In the genomic region with DNA sequence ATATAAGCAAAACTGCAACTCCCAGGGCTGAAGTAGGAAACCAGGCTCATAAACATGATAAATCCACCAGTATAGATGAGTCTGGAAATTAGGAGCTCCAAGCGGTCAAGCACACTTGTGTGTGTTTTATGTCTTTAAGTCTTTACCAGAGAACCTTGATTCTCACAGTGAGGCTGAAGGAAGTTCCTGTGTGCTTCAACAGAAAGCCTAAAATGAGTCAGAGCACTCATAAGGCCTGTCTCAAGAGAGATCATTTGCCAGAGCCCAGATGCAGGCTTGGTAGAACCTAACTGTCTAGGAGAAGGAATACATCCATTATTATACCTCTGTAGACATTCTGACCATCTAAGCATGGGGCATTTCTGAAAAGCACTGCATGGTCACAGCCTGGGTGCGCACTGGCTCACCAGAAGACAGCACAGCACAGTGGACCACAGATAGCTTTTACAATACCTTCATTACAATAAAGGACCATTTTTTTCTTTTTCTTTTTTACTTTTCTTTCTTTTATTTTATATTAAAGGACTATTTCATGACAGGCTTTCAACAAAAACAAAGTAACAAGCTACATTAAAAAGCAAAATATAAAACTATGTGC, we compare ENCODE assay signal across 22 mouse cellular contexts. TPM values are rescaled to one million over a fixed set of nuclear protein-coding genes. Genes with fewer than 3 reads are reported as not detected.
DNase-seq lines count a peak whose midpoint lies in the region; TF ChIP-seq lines count a peak whose summit lies in the region.
"Had no signal": no experiment of that assay in that cellular context is flagged by ENCODE, and none has a peak within 500 bp of the region (broad histone marks: within the 10 kb centered on the region; RNA-seq: fewer than 3 reads in every experiment).

No protein-coding gene starts in this region.

- H3K4me1 ChIP-seq in CH12.LX (ENCODE audit: control insufficient read depth in 1 of 2, insufficient read depth in 2 of 2) = peaks cover 4 to 33% of the 10 kb centered on the region in 2 experiments; a peak in 3 of 4 replicates
- H3K4me1 ChIP-seq: embryonic facial prominence, embryonic 12.5 days; embryonic facial prominence, embryonic 15.5 days; hindbrain, embryonic 12.5 days; hindbrain, embryonic 15.5 days had no signal

- H3K4me2 ChIP-seq in CH12.LX (ENCODE audit: insufficient read depth, low read depth, poor library complexity, severe bottlenecking) = peak overlapping the region; percentile 98
- H3K4me2 ChIP-seq: embryonic facial prominence, embryonic 12.5 days; embryonic facial prominence, embryonic 15.5 days; heart, embryonic 11.5 days; hindbrain, embryonic 12.5 days; hindbrain, embryonic 15.5 days had no signal

- in situ Hi-C loops in CH12.LX (cut with MboI; ENCODE audit: low pct_ligation_motif_present, low pct_unique_long_range_greater_than_20kb, low sequenced_read_pairs) = loop anchor here (10.0 kb wide), 1 partner anchor 88 kb away; no protein-coding TSS in a partner anchor

- TF ChIP-seq CTCF in CH12.LX (conservative IDR thresholded peaks at IDR 0.05 in 1 of 2, IDR thresholded peaks at IDR 0.05 in 1 of 2; ENCODE audit: low read depth in 2 of 2, low read length in 2 of 2) = no peak

- no peaks in the 10 kb centered on the region for H3K36me3 ChIP-seq in CH12.LX (replicated peaks in 1 of 2; ENCODE audit: control insufficient read depth in 1 of 2, insufficient read depth in 1 of 2, low read length in 1 of 2)
- H3K36me3 ChIP-seq: embryonic facial prominence, embryonic 12.5 days; embryonic facial prominence, embryonic 15.5 days; hindbrain, embryonic 12.5 days; hindbrain, embryonic 15.5 days had no signal

- dilution Hi-C loops in CH12.LX (cut with MboI; ENCODE audit: extremely low pct_ligation_motif_present, extremely low pct_unique_long_range_greater_than_20kb, low sequenced_read_pairs) = no loop called here

- TF ChIP-seq POLR2A in CH12.LX (IDR thresholded peaks at IDR 0.05; ENCODE audit: low read depth, low read length) = peak; percentile 58

- H3K9ac ChIP-seq in CH12.LX (ENCODE audit: insufficient read depth, low read depth) = peak overlapping the region; percentile 59
- H3K9ac ChIP-seq: embryonic facial prominence, embryonic 12.5 days; embryonic facial prominence, embryonic 15.5 days; forebrain, postnatal 0 days; hindbrain, embryonic 12.5 days; hindbrain, embryonic 15.5 days had no signal

- peak overlapping the region in 1 of 3 experiments; percentile 2 for H3K4me3 ChIP-seq in CH12.LX (replicated peaks in 1 of 3; ENCODE audit: low read depth in 2 of 3, low read length in 2 of 3, poor library complexity in 1 of 3)
- H3K4me3 ChIP-seq: embryonic facial prominence, embryonic 12.5 days; embryonic facial prominence, embryonic 15.5 days; gastrocnemius, adult 2 months; hindbrain, embryonic 12.5 days; hindbrain, embryonic 15.5 days had no signal

- no peaks in the 10 kb centered on the region for H3K9me3 ChIP-seq in CH12.LX (replicated peaks; ENCODE audit: low read length)
- H3K9me3 ChIP-seq: embryonic facial prominence, embryonic 12.5 days; embryonic facial prominence, embryonic 15.5 days; hindbrain, embryonic 12.5 days; hindbrain, embryonic 15.5 days had no signal

- peak; percentile 9 for TF ChIP-seq RAD21 in CH12.LX (IDR thresholded peaks at IDR 0.05; ENCODE audit: low read depth, low read length)

- H3K79me2 ChIP-seq in CH12.LX (replicated peaks; ENCODE audit: control insufficient read depth, extremely low read depth, insufficient read depth, poor library complexity, severe bottlenecking) = peaks cover 8% of the 10 kb centered on the region

- no peaks in the 10 kb centered on the region for H3K27me3 ChIP-seq in CH12.LX (replicated peaks)
- H3K27me3 ChIP-seq: embryonic facial prominence, embryonic 12.5 days; embryonic facial prominence, embryonic 15.5 days; hindbrain, embryonic 12.5 days; hindbrain, embryonic 15.5 days; Patski had no signal

- TF ChIP-seq EP300 in CH12.LX (IDR thresholded peaks at IDR 0.05; ENCODE audit: low read length) = peak; percentile 99

- peak; percentile 20 for DNase-seq in CD4-positive, CD25-positive, alpha-beta regulatory T cell, adult 2 months (ENCODE audit: low read depth, low spot score)
- peak; percentile 84 for DNase-seq in CH12.LX (ENCODE audit: extremely low read depth)
- DNase-seq in induced T-regulatory cell, adult 2 months (ENCODE audit: low read depth) = peak; percentile 41
- DNase-seq in adrenal gland, adult 18-20 months (ENCODE audit: low spot score in 2 of 2) = no peak
- DNase-seq in ovary, adult 18-20 months (ENCODE audit: low spot score) = no peak
- DNase-seq in adrenal gland, postnatal 4 days (ENCODE audit: low spot score in 2 of 2) = no peak
- DNase-seq: adrenal gland, postnatal 10 days; adrenal gland, postnatal 36 days; cerebellum, adult 11 months; cerebellum, adult 2 months; cerebellum, adult 9-11 months; cerebellum, postnatal 25 days; forebrain, postnatal 0 days; gastrocnemius, adult 2 months; gastrocnemius, postnatal 14 days; heart, adult 11 months had no signal

- peak overlapping the region; percentile 99 for H3K27ac ChIP-seq in CH12.LX (ENCODE audit: insufficient read depth, low read depth)
- H3K27ac ChIP-seq: embryonic facial prominence, embryonic 12.5 days; embryonic facial prominence, embryonic 15.5 days; gastrocnemius, adult 2 months; hindbrain, embryonic 12.5 days; hindbrain, embryonic 15.5 days had no signal

TF ChIP-seq in CH12.LX, 34 proteins besides CTCF, POLR2A, EP300 and RAD21:
- peak; percentile 99 for TF ChIP-seq IRF4 (IDR thresholded peaks at IDR 0.05; ENCODE audit: low read depth, low read length)
- 0 out of 2 replicates have a peak, but pooled peaks have one; percentile 71 for TF ChIP-seq KAT2A (IDR thresholded peaks at IDR 0.05; ENCODE audit: insufficient replicate concordance, low read length)
- TF ChIP-seq MXI1 (IDR thresholded peaks at IDR 0.05; ENCODE audit: low read depth, low read length) = 0 out of 2 replicates have a peak, but pooled peaks have one; percentile 35
- peak; percentile 83 for TF ChIP-seq BHLHE40 (IDR thresholded peaks at IDR 0.05; ENCODE audit: low read depth, low read length)
- no peak; the same call in 1 of the 2 replicates for TF ChIP-seq CHD1 (IDR thresholded peaks at IDR 0.05; ENCODE audit: low read depth, low read length)
- 0 out of 2 replicates have a peak, but pooled peaks have one; percentile 9 for TF ChIP-seq NRF1 (IDR thresholded peaks at IDR 0.05; ENCODE audit: low read depth, low read length)
- no peak for TF ChIP-seq GABPA (IDR thresholded peaks at IDR 0.05; ENCODE audit: insufficient replicate concordance, low read depth, low read length)
- TF ChIP-seq TBP (conservative IDR thresholded peaks at IDR 0.05; ENCODE audit: low read depth, low read length) = peak; percentile 79
- peak; percentile 35 for TF ChIP-seq HCFC1 (IDR thresholded peaks at IDR 0.05; ENCODE audit: low read depth, low read length)
- peak; percentile 72; the same call in 1 of the 2 replicates for TF ChIP-seq E2F4 (IDR thresholded peaks at IDR 0.05; ENCODE audit: insufficient replicate concordance, low read depth, low read length)
- peak; percentile 69 for TF ChIP-seq NELFE (IDR thresholded peaks at IDR 0.05; ENCODE audit: low read depth, low read length)
- peak; percentile 94 for TF ChIP-seq TCF12 (IDR thresholded peaks at IDR 0.05; ENCODE audit: low read depth, low read length)
- TF ChIP-seq MAZ (IDR thresholded peaks at IDR 0.05; ENCODE audit: low read depth, low read length) = peak; percentile 77; the same call in 1 of the 2 replicates
- TF ChIP-seq ZKSCAN1 (IDR thresholded peaks at IDR 0.05; ENCODE audit: borderline replicate concordance, low read depth, low read length) = no peak
- peak; percentile 84 for TF ChIP-seq SIN3A (IDR thresholded peaks at IDR 0.05; ENCODE audit: low read length)
- peak; percentile 76; the same call in 1 of the 2 replicates for TF ChIP-seq POLR2AphosphoS2 (IDR thresholded peaks at IDR 0.05; ENCODE audit: low read depth, low read length)
- peak; percentile 74 for TF ChIP-seq MAFK (IDR thresholded peaks at IDR 0.05; ENCODE audit: insufficient replicate concordance, low read length)
- no peak for TF ChIP-seq USF1 (IDR thresholded peaks at IDR 0.05; ENCODE audit: low read depth, low read length)
- peak; percentile 92 for TF ChIP-seq ETS1 (conservative IDR thresholded peaks at IDR 0.05; ENCODE audit: low read depth, low read length)
- peak; percentile 96 for TF ChIP-seq MEF2A (IDR thresholded peaks at IDR 0.05; ENCODE audit: borderline replicate concordance, low read depth, low read length)
- peak; percentile 97 for TF ChIP-seq JUND (conservative IDR thresholded peaks at IDR 0.05; ENCODE audit: low read depth, low read length)
- TF ChIP-seq MAX (IDR thresholded peaks at IDR 0.05; ENCODE audit: low read length) = peak; percentile 41; the same call in 1 of the 2 replicates
- peak; percentile 89 for TF ChIP-seq MYC (IDR thresholded peaks at IDR 0.05; ENCODE audit: low read depth, low read length)
- TF ChIP-seq UBTF (IDR thresholded peaks at IDR 0.05; ENCODE audit: low read depth, low read length) = no peak
- peak; percentile 96 for TF ChIP-seq JUN (IDR thresholded peaks at IDR 0.05; ENCODE audit: insufficient read depth, low read depth, low read length)
- peak; percentile 7; the same call in 1 of the 2 replicates for TF ChIP-seq SMC3 (IDR thresholded peaks at IDR 0.05; ENCODE audit: low read depth, low read length)
- peak; percentile 43; the same call in 1 of the 2 replicates for TF ChIP-seq ZNF384 (IDR thresholded peaks at IDR 0.05; ENCODE audit: low read depth, low read length)
- no peak for TF ChIP-seq ZC3H11A (IDR thresholded peaks at IDR 0.05; ENCODE audit: low read depth, low read length)
- TF ChIP-seq ELF1 (IDR thresholded peaks at IDR 0.05; ENCODE audit: low read depth, low read length) = peak; percentile 30; the same call in 1 of the 2 replicates
- peak; percentile 93 for TF ChIP-seq ZMIZ1 (IDR thresholded peaks at IDR 0.05; ENCODE audit: low read depth, low read length)
- TF ChIP-seq PAX5 (IDR thresholded peaks at IDR 0.05; ENCODE audit: low read length) = no peak
- TF ChIP-seq RCOR1 (conservative IDR thresholded peaks at IDR 0.05; ENCODE audit: low read depth, low read length) = peak; percentile 97
- TF ChIP-seq CHD2 (IDR thresholded peaks at IDR 0.05; ENCODE audit: low read length) = peak; percentile 88
- no peak for TF ChIP-seq USF2 (conservative IDR thresholded peaks at IDR 0.05; ENCODE audit: low read depth, low read length)
TF ChIP-seq in CH12.LX: peak in this region for 26.

RNA-seq across cellular contexts. Expression of gene Ercc6l2, which starts 22.7 kb away (rescaled TPM):
- total RNA-seq in CH12.LX (2012; rRNA removed) (44.3 and 45.5 TPM in 2 replicates), CH12.LX (2014; rRNA removed) (97.0 and 109 TPM in 2 replicates)
- 62.5 and 63.1 TPM in 2 replicates for polyA plus RNA-seq in CH12.LX (2012; ENCODE audit: insufficient read length, low read depth)
- total RNA-seq in adrenal gland, adult 18-20 months (2021) = 10 to 100 TPM; 18.7 to 22.9 TPM
- total RNA-seq in adrenal gland, postnatal 4 days (2021) = 10 to 100 TPM; 41.3 to 41.9 TPM

Comparison
In these comparisons a context has a peak if more than half of its experiments do, and no peak if none do; other contexts are left out.
1. DNase-seq: peak in CD4-positive, CD25-positive, alpha-beta regulatory T cell, adult 2 months (single experiment), CH12.LX (single experiment) and induced T-regulatory cell, adult 2 months (single experiment); none in adrenal gland, adult 18-20 months (0 of 2), ovary, adult 18-20 months (single experiment) and adrenal gland, postnatal 4 days (0 of 2).